Comparison of ENCODE assay signal across 36 mouse cellular contexts in the genomic region with DNA sequence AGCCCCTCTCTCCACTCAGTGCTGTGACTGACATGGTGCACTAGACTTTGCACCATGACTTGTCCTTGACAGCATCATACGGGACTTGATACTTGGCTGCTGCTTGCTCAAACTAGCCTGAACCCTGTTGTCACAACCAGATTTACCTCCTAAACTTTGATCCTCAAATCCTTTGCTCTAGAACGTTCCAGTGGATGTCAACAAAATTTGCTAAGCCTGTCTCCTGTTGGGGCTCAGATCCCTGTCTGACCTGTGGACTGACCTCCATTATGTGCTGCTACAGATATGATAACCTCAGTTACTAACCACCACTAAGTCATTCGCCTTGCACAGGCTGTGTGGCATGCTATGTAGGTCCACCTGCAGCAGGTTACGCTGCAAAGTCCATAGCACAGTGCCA. TPM values are rescaled to one million over a fixed set of nuclear protein-coding genes. Genes with fewer than 3 reads are reported as not detected.
"Had no signal": no experiment of that assay in that cellular context is flagged by ENCODE, and none has a peak within 500 bp of the region (broad histone marks: within the 10 kb centered on the region; RNA-seq: fewer than 3 reads in every experiment).

No protein-coding gene starts in this region.

- H3K9me3 ChIP-seq: embryonic facial prominence, embryonic 10.5 days; embryonic facial prominence, embryonic 12.5 days; embryonic facial prominence, embryonic 13.5 days; embryonic facial prominence, embryonic 15.5 days; forebrain, embryonic 12.5 days; forebrain, embryonic 13.5 days; forebrain, embryonic 15.5 days had no signal

- ATAC-seq: forebrain, embryonic 13.5 days; forebrain, embryonic 14.5 days; forebrain, embryonic 15.5 days; forebrain, embryonic 16.5 days; forebrain, postnatal 0 days had no signal

- H3K4me1 ChIP-seq: embryonic facial prominence, embryonic 10.5 days; embryonic facial prominence, embryonic 12.5 days; embryonic facial prominence, embryonic 13.5 days; embryonic facial prominence, embryonic 15.5 days; forebrain, embryonic 10.5 days; forebrain, embryonic 12.5 days; forebrain, embryonic 13.5 days; forebrain, embryonic 15.5 days had no signal

- H3K4me3 ChIP-seq: embryonic facial prominence, embryonic 10.5 days; embryonic facial prominence, embryonic 12.5 days; embryonic facial prominence, embryonic 13.5 days; embryonic facial prominence, embryonic 15.5 days; erythroblast, embryonic 14.5 days; forebrain, embryonic 10.5 days; forebrain, embryonic 12.5 days; forebrain, embryonic 13.5 days; forebrain, embryonic 15.5 days; gastrocnemius, adult 2 months had no signal

- H3K36me3 ChIP-seq: embryonic facial prominence, embryonic 10.5 days; embryonic facial prominence, embryonic 12.5 days; embryonic facial prominence, embryonic 13.5 days; embryonic facial prominence, embryonic 15.5 days; forebrain, embryonic 10.5 days; forebrain, embryonic 12.5 days; forebrain, embryonic 15.5 days had no signal

- DNase-seq: cerebellum, adult 2 months; cerebellum, adult 8-10 months; cerebellum, adult 9-10 months; cerebellum, adult 9-11 months; cerebellum, postnatal 10 days; cerebellum, postnatal 14 days; cerebellum, postnatal 25 days; cerebellum, postnatal 36 days; embryo, embryonic 11 days; forebrain, postnatal 0 days; gastrocnemius, adult 2 months; gastrocnemius, postnatal 10 days; gastrocnemius, postnatal 14 days; gastrocnemius, postnatal 25 days; gastrocnemius, postnatal 36 days; heart, adult 18-20 months had no signal

- H3K4me2 ChIP-seq: embryonic facial prominence, embryonic 12.5 days; embryonic facial prominence, embryonic 13.5 days; embryonic facial prominence, embryonic 15.5 days; forebrain, embryonic 12.5 days; forebrain, embryonic 13.5 days; forebrain, embryonic 15.5 days had no signal

- H3K27ac ChIP-seq: embryonic facial prominence, embryonic 10.5 days; embryonic facial prominence, embryonic 12.5 days; embryonic facial prominence, embryonic 13.5 days; embryonic facial prominence, embryonic 15.5 days; forebrain, embryonic 10.5 days; forebrain, embryonic 12.5 days; forebrain, embryonic 13.5 days; forebrain, embryonic 15.5 days; gastrocnemius, adult 2 months had no signal

- H3K27me3 ChIP-seq: embryonic facial prominence, embryonic 12.5 days; embryonic facial prominence, embryonic 13.5 days; embryonic facial prominence, embryonic 15.5 days; forebrain, embryonic 12.5 days; forebrain, embryonic 13.5 days; forebrain, embryonic 15.5 days had no signal

- H3K9ac ChIP-seq: embryonic facial prominence, embryonic 12.5 days; embryonic facial prominence, embryonic 13.5 days; embryonic facial prominence, embryonic 15.5 days; forebrain, embryonic 12.5 days; forebrain, embryonic 13.5 days; forebrain, embryonic 15.5 days; forebrain, postnatal 0 days had no signal

RNA-seq across cellular contexts. Expression of a gene that starts 10.3 kb away (rescaled TPM):
- total RNA-seq: common myeloid progenitor, adult 5-6 weeks; forebrain, postnatal 0 days; gastrocnemius, adult 2 months; gastrocnemius, adult 8-10 months; gastrocnemius, postnatal 14 days; gastrocnemius, postnatal 25 days; gastrocnemius, postnatal 36 days; granulocyte monocyte progenitor cell, adult 5-6 weeks; heart, adult 18-20 months had no signal
- polyA plus RNA-seq: cerebellum, adult 2 months; cortical plate, adult 2 months; embryonic facial prominence, embryonic 10.5 days; embryonic facial prominence, embryonic 11.5 days; embryonic facial prominence, embryonic 12.5 days; embryonic facial prominence, embryonic 13.5 days; embryonic facial prominence, embryonic 14.5 days; embryonic facial prominence, embryonic 15.5 days; forebrain, embryonic 10.5 days; forebrain, embryonic 11.5 days; forebrain, embryonic 12.5 days; forebrain, embryonic 13.5 days; forebrain, embryonic 14.5 days; forebrain, embryonic 15.5 days; forebrain, embryonic 16.5 days; forebrain, postnatal 0 days; frontal cortex, adult 2 months had no signal

RNA-seq across cellular contexts. Expression of a gene that starts 15.9 kb away (rescaled TPM):
- total RNA-seq: common myeloid progenitor, adult 5-6 weeks; forebrain, postnatal 0 days; gastrocnemius, adult 2 months; gastrocnemius, postnatal 14 days; gastrocnemius, postnatal 25 days; gastrocnemius, postnatal 36 days; granulocyte monocyte progenitor cell, adult 5-6 weeks; heart, adult 18-20 months had no signal
- polyA plus RNA-seq: cerebellum, adult 2 months; cortical plate, adult 2 months; embryonic facial prominence, embryonic 10.5 days; embryonic facial prominence, embryonic 11.5 days; embryonic facial prominence, embryonic 12.5 days; embryonic facial prominence, embryonic 13.5 days; embryonic facial prominence, embryonic 14.5 days; embryonic facial prominence, embryonic 15.5 days; forebrain, embryonic 10.5 days; forebrain, embryonic 11.5 days; forebrain, embryonic 12.5 days; forebrain, embryonic 13.5 days; forebrain, embryonic 14.5 days; forebrain, embryonic 15.5 days; forebrain, embryonic 16.5 days; forebrain, postnatal 0 days; frontal cortex, adult 2 months had no signal

RNA-seq across cellular contexts. Expression of a gene that starts 29.1 kb away (rescaled TPM):
- total RNA-seq: common myeloid progenitor, adult 5-6 weeks; forebrain, postnatal 0 days; gastrocnemius, adult 2 months; gastrocnemius, postnatal 10 days; gastrocnemius, postnatal 36 days; granulocyte monocyte progenitor cell, adult 5-6 weeks; heart, adult 18-20 months had no signal
- polyA plus RNA-seq: cerebellum, adult 2 months; cortical plate, adult 2 months; embryonic facial prominence, embryonic 10.5 days; embryonic facial prominence, embryonic 11.5 days; embryonic facial prominence, embryonic 12.5 days; embryonic facial prominence, embryonic 13.5 days; embryonic facial prominence, embryonic 14.5 days; embryonic facial prominence, embryonic 15.5 days; erythroblast, embryonic 14.5 days; forebrain, embryonic 10.5 days; forebrain, embryonic 11.5 days; forebrain, embryonic 12.5 days; forebrain, embryonic 13.5 days; forebrain, embryonic 14.5 days; forebrain, embryonic 15.5 days; forebrain, embryonic 16.5 days; forebrain, postnatal 0 days; frontal cortex, adult 2 months; gonadal fat pad, adult 2 months had no signal
